Mouse (Mus musculus): ENCODE data around the gene Gm26920. TPM values are rescaled to one million over a fixed set of nuclear protein-coding genes. Genes with fewer than 3 reads are reported as not detected.

Gm26920 gene
- polyA plus RNA-seq, 1 experiment from 2014 or later, result 0.81 TPM

- Histone ChIP-seq H3K27ac (no peak overlapping the region), H3K4me1 (no peaks in the 10 kb centered on the region), H3K27me3 (no peaks in the 10 kb centered on the region), H3K9ac (no peak overlapping the region), H3K4me3 (no peak overlapping the region), H3K36me3 (peaks cover 48% of the 10 kb centered on the region), H3K4me2 (no peak overlapping the region), H3K9me3 (no peaks in the 10 kb centered on the region)
- 77% methylated on average over 10 of the region's 10 CpGs for WGBS
- no peak for ATAC-seq (ENCODE audit: borderline replicate concordance, extremely low read depth, low FRiP score, low TSS enrichment)
Observed at GRCm38 (mm10) chr7:30010551-30011195, 79.5 kb downstream of the Gm26920 start.

- Histone ChIP-seq H3K9me3 (no peaks in the 10 kb centered on the region), H3K27me3 (no peaks in the 10 kb centered on the region), H3K4me1 (no peaks in the 10 kb centered on the region), H3K27ac (no peak overlapping the region), H3K4me2 (no peak overlapping the region), H3K9ac (no peak overlapping the region), H3K36me3 (peaks cover 43% of the 10 kb centered on the region), H3K4me3 (no peak overlapping the region)
- no peak for ATAC-seq (ENCODE audit: borderline replicate concordance, extremely low read depth, low FRiP score, low TSS enrichment)
- WGBS, result 62% methylated on average over 21 of the region's 21 CpGs
Observed at GRCm38 (mm10) chr7:30009321-30010085, 80.7 kb downstream of the Gm26920 start.

GRCm38 (mm10) chr7:30008020-30008690, 82.1 kb downstream of the Gm26920 start:
- Histone ChIP-seq H3K4me1 (no peaks in the 10 kb centered on the region), H3K36me3 (peaks cover 38% of the 10 kb centered on the region), H3K27me3 (no peaks in the 10 kb centered on the region), H3K27ac (no peak overlapping the region), H3K4me2 (no peak overlapping the region), H3K9ac (no peak overlapping the region), H3K4me3 (no peak overlapping the region), H3K9me3 (no peaks in the 10 kb centered on the region)
- no peak for ATAC-seq (ENCODE audit: borderline replicate concordance, extremely low read depth, low FRiP score, low TSS enrichment)
- WGBS, result 73% methylated on average over 6 of the region's 6 CpGs

GRCm38 (mm10) chr7:30007601-30008000, 82.6 kb downstream of the Gm26920 start:
- no peak for ATAC-seq (ENCODE audit: borderline replicate concordance, extremely low read depth, low FRiP score, low TSS enrichment)
- Histone ChIP-seq H3K9me3 (no peaks in the 10 kb centered on the region), H3K4me2 (no peak overlapping the region), H3K4me3 (no peak overlapping the region), H3K27ac (no peak overlapping the region), H3K9ac (no peak overlapping the region), H3K4me1 (no peaks in the 10 kb centered on the region), H3K27me3 (no peaks in the 10 kb centered on the region), H3K36me3 (peaks cover 41% of the 10 kb centered on the region)
- 100% methylated on average over 1 of the region's 1 CpGs for WGBS

Small RNA genes lying within 50 kb of the gene (microRNA-seq; reads per million reads assigned to microRNA genes)
- not detected for gene Gm23368

Other genes starting within 250 kb of the Gm26920 start
- gene Zfp940, start 236.7 kb downstream of the Gm26920 start, polyA plus RNA-seq (2015; fragmentation: Nextera tagmentation; extraction: Ambion mirVana), result 5.8 and 6.3 TPM in 2 replicates
- gene Zfp420, start 230.4 kb downstream of the Gm26920 start, polyA plus RNA-seq (2015; fragmentation: Nextera tagmentation; extraction: Ambion mirVana), result 6.4 and 6.6 TPM in 2 replicates
- gene Zfp27, start 183.8 kb downstream of the Gm26920 start, polyA plus RNA-seq (2015; fragmentation: Nextera tagmentation; extraction: Ambion mirVana), result 9.6 and 9.8 TPM in 2 replicates
- 4.7 and 5.1 TPM in 2 replicates for gene Zfp383, start 182.2 kb downstream of the Gm26920 start, polyA plus RNA-seq (2015; fragmentation: Nextera tagmentation; extraction: Ambion mirVana)
- gene Zfp74, start 136.3 kb downstream of the Gm26920 start, polyA plus RNA-seq (2015; fragmentation: Nextera tagmentation; extraction: Ambion mirVana), result 11.0 and 14.2 TPM in 2 replicates
- gene Zfp568, start 106.5 kb downstream of the Gm26920 start, polyA plus RNA-seq (2015; fragmentation: Nextera tagmentation; extraction: Ambion mirVana), result 14.9 and 15.4 TPM in 2 replicates
- gene Zfp14, start 39.0 kb downstream of the Gm26920 start, polyA plus RNA-seq (2015; fragmentation: Nextera tagmentation; extraction: Ambion mirVana), result 3.2 and 3.5 TPM in 2 replicates
- 5.3 and 7.6 TPM in 2 replicates for gene Zfp82, start 17.5 kb downstream of the Gm26920 start, polyA plus RNA-seq (2015; fragmentation: Nextera tagmentation; extraction: Ambion mirVana)
- gene Zfp566, start 117 bp upstream of the Gm26920 start, polyA plus RNA-seq (2015; fragmentation: Nextera tagmentation; extraction: Ambion mirVana), result 8.1 and 8.3 TPM in 2 replicates
- gene Zfp260, start 4.4 kb upstream of the Gm26920 start, polyA plus RNA-seq (2015; fragmentation: Nextera tagmentation; extraction: Ambion mirVana), result 107 and 113 TPM in 2 replicates
- gene Zfp382, start 31.5 kb upstream of the Gm26920 start, polyA plus RNA-seq (2015; fragmentation: Nextera tagmentation; extraction: Ambion mirVana), result 12.5 and 13.5 TPM in 2 replicates
- 16.6 and 18.4 TPM in 2 replicates for gene Zfp146, start 79.3 kb upstream of the Gm26920 start, polyA plus RNA-seq (2015; fragmentation: Nextera tagmentation; extraction: Ambion mirVana)
- gene Cox7a1, start 93.7 kb upstream of the Gm26920 start, polyA plus RNA-seq (2015; fragmentation: Nextera tagmentation; extraction: Ambion mirVana), result 17.7 and 18.9 TPM in 2 replicates
- gene Capns1, start 108.4 kb upstream of the Gm26920 start, polyA plus RNA-seq (2015; fragmentation: Nextera tagmentation; extraction: Ambion mirVana), result 97.0 and 104 TPM in 2 replicates
- gene Polr2i, start 141.5 kb upstream of the Gm26920 start, polyA plus RNA-seq (2015; fragmentation: Nextera tagmentation; extraction: Ambion mirVana), result 148 and 156 TPM in 2 replicates
- 168 and 180 TPM in 2 replicates for gene Tbcb, start 141.9 kb upstream of the Gm26920 start, polyA plus RNA-seq (2015; fragmentation: Nextera tagmentation; extraction: Ambion mirVana)
- gene Ovol3, start 145.3 kb upstream of the Gm26920 start, polyA plus RNA-seq (2015; fragmentation: Nextera tagmentation; extraction: Ambion mirVana), result not detected in 2 replicates
- 0.50 and 0.64 TPM in 2 replicates for gene Thap8, start 189.7 kb upstream of the Gm26920 start, polyA plus RNA-seq (2015; fragmentation: Nextera tagmentation; extraction: Ambion mirVana)
- gene Wdr62, start 190.0 kb upstream of the Gm26920 start, polyA plus RNA-seq (2015; fragmentation: Nextera tagmentation; extraction: Ambion mirVana), result 10.7 and 11.5 TPM in 2 replicates
- gene Clip3, start 201.3 kb upstream of the Gm26920 start, polyA plus RNA-seq (2015; fragmentation: Nextera tagmentation; extraction: Ambion mirVana), result 18.6 and 18.8 TPM in 2 replicates
- gene Alkbh6, start 218.3 kb upstream of the Gm26920 start, polyA plus RNA-seq (2015; fragmentation: Nextera tagmentation; extraction: Ambion mirVana), result 76.6 and 78.7 TPM in 2 replicates
- gene Syne4, start 224.4 kb upstream of the Gm26920 start, polyA plus RNA-seq (2015; fragmentation: Nextera tagmentation; extraction: Ambion mirVana), result 25.1 and 29.5 TPM in 2 replicates
- 1.9 TPM in 1 of 2 replicates, not detected in the other for gene E130208F15Rik, start 231.3 kb upstream of the Gm26920 start, polyA plus RNA-seq (2015; fragmentation: Nextera tagmentation; extraction: Ambion mirVana)
- gene Sdhaf1, start 233.5 kb upstream of the Gm26920 start, polyA plus RNA-seq (2015; fragmentation: Nextera tagmentation; extraction: Ambion mirVana), result 18.2 and 19.5 TPM in 2 replicates

Measured in lung, embryonic 15.5 days (tissue).